Mouse (Mus musculus) MEL (cell line): ENCODE measurements around the gene Hpcal1.

ENCODE experiments used
- CTCF ChIP-seq, 3 experiments: IDR thresholded peaks in 2 of 3; conservative IDR thresholded peaks in 1 of 3; 2 replicates each; pipeline ENCODE4 v1.5.1; 2011 to 2012; ENCODE audit warnings: low read length in 3 of 3, low read depth in 2 of 3, mild to moderate bottlenecking in 2 of 3, improper control_type of control experiment in 1 of 3, inconsistent platforms in 1 of 3, mixed read lengths in 1 of 3, moderate library complexity in 1 of 3; ENCODE audit not compliant: control insufficient read depth in 1 of 3, insufficient read depth in 1 of 3, poor library complexity in 1 of 3, severe bottlenecking in 1 of 3
- POLR2A ChIP-seq, 2 experiments: IDR thresholded peaks; 2 replicates each; pipeline ENCODE4 v1.6.1; 2011 to 2012; ENCODE audit warnings: low read length in 2 of 2, mild to moderate bottlenecking in 2 of 2, control low read depth in 1 of 2, improper control_type of control experiment in 1 of 2, low read depth in 1 of 2, moderate library complexity in 1 of 2; ENCODE audit not compliant: control insufficient read depth in 1 of 2, insufficient read depth in 1 of 2, poor library complexity in 1 of 2
- ZMIZ1 ChIP-seq: IDR thresholded peaks from 2 replicates; pipeline ENCODE4 v1.6.1; 2012; ENCODE audit warnings: low read depth, mild to moderate bottlenecking, inconsistent platforms, low read length, improper control_type of control experiment, moderate library complexity

DNA sequence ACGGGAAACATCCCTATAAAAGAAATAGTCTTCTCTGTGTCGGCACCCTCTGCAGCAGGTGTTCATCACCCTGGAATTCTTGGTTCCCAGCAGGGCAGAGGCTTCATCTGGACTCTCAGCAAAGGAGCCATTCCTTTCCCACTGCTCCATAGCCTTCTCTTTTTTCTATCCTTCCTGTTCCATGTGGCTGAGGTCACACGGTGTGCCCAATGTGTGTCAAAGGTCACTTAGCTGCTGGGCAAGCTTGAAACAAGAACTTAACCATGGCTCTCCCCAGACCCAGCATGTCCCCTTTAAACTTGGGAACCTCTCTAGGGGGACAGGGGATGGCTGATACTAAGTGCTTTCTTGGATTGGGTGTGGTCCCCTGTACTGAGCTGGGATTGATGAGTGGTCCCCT is 73.3 kb downstream of the Hpcal1 start:
- TF ChIP-seq ZMIZ1, result no peak
- no peak for TF ChIP-seq CTCF (IDR thresholded peaks at IDR 0.05 in 2 of 3, conservative IDR thresholded peaks at IDR 0.05 in 1 of 3; ENCODE audit: control insufficient read depth in 1 of 3, insufficient read depth in 1 of 3, low read depth in 2 of 3, low read length in 3 of 3, poor library complexity in 1 of 3, severe bottlenecking in 1 of 3)
- TF ChIP-seq POLR2A (IDR thresholded peaks at IDR 0.05; ENCODE audit: control insufficient read depth in 1 of 2, insufficient read depth in 1 of 2, low read depth in 1 of 2, low read length in 2 of 2, poor library complexity in 1 of 2), result no peak
